Mouse (Mus musculus) heart, adult 2 months (tissue): ENCODE data around the gene Fgf4.

Experiments
- CTCF ChIP-seq: fragments of 200-600 bp; IDR thresholded peaks from 2 replicates; pipeline ENCODE4 v1.8.1; 2022; ENCODE audit warnings: antibody characterized with exemption, mild to moderate bottlenecking, moderate library complexity
- POLR2A ChIP-seq: fragments of 200-500 bp; IDR thresholded peaks from 2 replicates; pipeline ENCODE4 v1.6.1; 2011; ENCODE audit warnings: mild to moderate bottlenecking, low read depth, low read length, control low read depth; ENCODE audit not compliant: insufficient read depth

- TF ChIP-seq POLR2A (no peak), CTCF (no peak)
Measured at GRCm38 (mm10) chr7:144857158-144857557, 10.0 kb downstream of the Fgf4 start.
